Mouse (Mus musculus) hematopoietic stem cell, adult 5-6 weeks (primary cell): Measurements from ENCODE around the gene Gp1bb. TPM values are rescaled to one million over a fixed set of nuclear protein-coding genes. Genes with fewer than 3 reads are reported as not detected.

Experiments
- ATAC-seq, 2 experiments: fragments of 125-278 bp in 1 of 2; replicated peaks in 1 of 2; 2 replicates each; pipeline ENCODE4 v1.8.0; 2016 to 2017; ENCODE audit warnings: inconsistent platforms in 2 of 2, mild to moderate bottlenecking in 2 of 2, moderate number of reproducible peaks in 2 of 2, low read depth in 1 of 2, moderate TSS enrichment in 1 of 2; ENCODE audit not compliant: low FRiP score in 2 of 2, poor library complexity in 2 of 2, severe bottlenecking in 2 of 2, insufficient read depth in 1 of 2, low TSS enrichment in 1 of 2
- total RNA-seq: library from RNA; stranded (forward); fragments of 172-1452, 232-1000 nt; gene quantifications from 2 replicates; pipeline ENCODE4 v1.2.3, GENCODE M21; 2017

The Gp1bb gene
- total RNA-seq, 1 experiment from 2014 or later, result 2.9 TPM

GRCm38 (mm10) chr16:18631141-18631540 lies 8.9 kb upstream of the Gp1bb start:
- ATAC-seq, result no peak

- ATAC-seq, result no peak
Measured at GRCm38 (mm10) chr16:18630291-18630690, 8.1 kb upstream of the Gp1bb start.

DNA sequence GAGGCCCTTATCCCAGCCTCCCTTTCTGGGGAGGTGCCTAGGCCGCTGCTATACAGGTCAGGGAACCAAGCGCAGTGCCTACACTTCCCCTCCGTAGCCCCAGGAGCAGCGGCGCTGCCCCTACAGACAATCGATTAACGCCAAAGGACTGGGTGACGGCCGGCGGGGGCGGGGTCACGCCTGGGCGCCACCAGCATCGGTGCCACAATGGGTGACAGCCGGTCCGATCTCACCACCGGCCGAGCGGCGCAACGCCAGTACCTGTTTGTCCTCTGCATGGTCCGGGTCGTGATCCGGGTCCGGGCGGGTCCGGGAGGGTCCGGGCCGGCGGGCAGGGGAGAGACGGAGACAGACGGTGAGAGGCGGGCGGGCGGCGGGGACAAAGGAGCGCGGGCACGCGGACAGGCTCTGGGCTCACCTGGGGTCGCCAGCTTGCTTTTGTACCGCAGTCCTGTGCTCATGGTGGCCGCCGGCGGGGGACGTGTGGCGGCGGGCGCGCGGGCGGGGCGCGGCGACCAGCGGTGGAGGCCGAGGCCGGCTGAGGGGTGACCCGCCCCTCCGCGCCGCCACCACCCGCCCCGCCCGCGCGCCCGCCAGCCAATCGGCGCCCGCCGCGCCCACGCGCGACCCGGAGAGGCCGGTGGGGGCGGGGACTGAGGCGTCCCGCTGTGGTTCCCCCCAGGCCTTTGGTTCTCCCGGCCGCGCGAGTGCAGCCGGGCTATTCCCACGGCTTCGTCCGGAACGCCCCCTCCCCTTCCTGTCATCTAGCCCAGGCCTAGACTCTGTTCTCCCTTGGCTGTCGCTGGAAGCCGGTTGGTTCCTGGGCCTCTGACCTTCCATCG lies 7.4 kb upstream of the Gp1bb start, which contains the start of gene Sept5:
Gene Sept5, minus strand, starts transcription at position 565 of the 842 bp plus-strand sequence.
- ATAC-seq, result peak in 1 of 2 experiments; percentile 22; a peak in 1 of 4 replicates

GRCm38 (mm10) chr16:18628948-18629340 lies 6.7 kb upstream of the Gp1bb start:
- ATAC-seq, result no peak

- ATAC-seq, result no peak
Measured at GRCm38 (mm10) chr16:18628206-18628947, 6.2 kb upstream of the Gp1bb start.

DNA sequence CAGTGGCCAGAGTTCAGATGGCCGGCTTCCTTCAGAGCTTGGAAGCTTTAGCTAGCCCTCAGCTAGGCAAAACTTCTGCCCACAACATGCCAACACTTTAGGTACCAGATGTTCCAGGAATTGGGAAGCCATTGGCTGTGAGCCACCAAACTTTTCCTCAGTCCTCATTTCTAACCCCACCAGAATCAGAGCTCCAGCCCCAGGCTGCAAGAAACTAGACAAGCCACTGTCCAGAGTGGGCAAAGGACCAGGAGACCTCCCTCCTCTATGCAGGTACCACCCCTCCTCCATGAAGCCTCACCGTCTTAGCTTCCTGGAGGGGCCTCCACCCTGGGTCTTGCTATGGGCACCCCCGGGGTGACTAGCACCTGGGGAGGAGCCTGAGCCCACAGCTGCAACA lies 5.0 kb upstream of the Gp1bb start:
- ATAC-seq, result no peak

GRCm38 (mm10) chr16:18626376-18626878 lies 4.2 kb upstream of the Gp1bb start, which contains the start of gene Gm49601:
Gene Gm49601, minus strand, starts transcription at chr16:18626427.
- peak; percentile 63 to 72 for ATAC-seq

GRCm38 (mm10) chr16:18625791-18626311 lies 3.6 kb upstream of the Gp1bb start:
- ATAC-seq, result no peak

DNA sequence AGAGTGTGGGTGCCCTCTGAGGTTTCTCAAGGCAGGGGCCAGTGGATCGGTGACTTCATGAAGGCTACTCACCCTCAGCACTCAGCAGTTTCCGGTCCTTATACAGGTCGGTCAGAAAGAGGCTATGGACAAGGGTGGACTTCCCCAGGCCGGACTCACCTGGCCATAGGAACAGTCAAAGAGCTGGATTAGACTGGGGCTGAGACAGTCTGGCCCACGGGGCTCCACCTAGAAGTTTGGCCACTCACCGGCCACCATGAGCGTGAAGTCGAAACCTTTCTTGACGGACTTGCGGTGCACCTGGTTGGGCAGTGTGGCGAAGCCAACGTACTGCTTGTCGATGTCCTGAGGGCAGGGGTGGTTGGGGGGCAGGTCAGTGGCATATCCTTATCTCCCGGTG lies 2.9 kb upstream of the Gp1bb start:
- no peak for ATAC-seq

- ATAC-seq, result no peak
Measured at GRCm38 (mm10) chr16:18624641-18625040, 2.4 kb upstream of the Gp1bb start.

DNA sequence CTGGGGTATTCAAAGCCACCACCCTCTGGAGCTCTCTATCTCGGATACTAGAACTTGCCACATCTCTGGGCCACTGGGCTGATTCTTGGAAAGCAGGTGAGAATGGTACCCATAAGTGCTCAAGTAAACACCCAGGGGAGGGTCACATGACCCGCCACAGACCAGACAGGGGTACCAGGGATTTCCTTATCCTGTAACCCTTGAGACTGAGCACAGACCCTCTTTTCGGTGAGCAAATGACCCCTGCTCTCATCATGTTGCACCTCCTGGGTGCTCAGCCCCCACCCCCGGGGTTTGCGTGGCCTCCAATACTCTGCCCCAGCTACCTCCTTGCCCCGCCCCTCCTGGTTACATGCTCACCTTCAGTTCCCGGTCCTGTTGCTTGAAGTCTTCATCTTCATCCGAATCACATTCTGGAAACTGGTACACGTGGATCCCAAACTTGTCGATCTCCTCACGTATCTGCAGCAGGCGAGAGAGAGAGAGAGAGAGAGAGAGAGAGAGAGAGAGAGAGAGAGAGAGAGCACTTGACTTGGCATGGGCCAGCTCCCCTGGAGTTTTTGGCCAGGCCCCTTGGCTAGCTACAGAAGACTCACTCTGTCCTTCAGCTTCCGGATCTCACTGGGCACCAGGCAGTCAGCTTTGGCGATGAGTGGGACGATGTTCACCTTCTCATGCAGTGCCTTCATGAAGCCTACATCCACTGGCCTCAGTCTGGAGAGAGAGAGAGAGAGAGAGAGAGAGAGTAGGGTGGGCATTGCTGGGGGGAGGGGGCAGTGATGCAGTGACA lies 1.7 kb upstream of the Gp1bb start:
- no peak for ATAC-seq

- no peak for ATAC-seq
Measured at GRCm38 (mm10) chr16:18622916-18623750, 930 bp upstream of the Gp1bb start.

GRCm38 (mm10) chr16:18621362-18622001 lies 721 bp downstream of the Gp1bb start:
- no peak for ATAC-seq

GRCm38 (mm10) chr16:18620601-18621361 lies 1.4 kb downstream of the Gp1bb start:
- no peak for ATAC-seq

DNA sequence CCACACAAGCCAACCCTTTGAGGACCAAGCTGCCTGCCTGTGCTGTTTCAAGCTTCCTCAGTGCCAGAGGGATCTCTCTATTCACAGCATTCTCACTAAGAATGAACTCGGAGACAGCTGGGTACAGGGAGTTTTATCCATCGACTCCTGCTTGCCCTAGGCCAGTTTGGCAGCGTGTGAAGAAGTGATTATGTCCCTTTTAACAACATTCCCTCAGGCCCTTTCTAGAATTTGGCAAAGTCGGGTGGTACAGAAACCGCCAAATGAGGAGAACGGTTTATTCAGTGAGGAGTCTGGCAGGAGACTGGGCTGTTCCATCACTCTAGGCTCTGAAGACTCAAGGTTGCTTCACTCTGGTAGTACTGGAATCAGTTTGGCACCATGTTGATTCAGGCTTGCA lies 2.0 kb downstream of the Gp1bb start:
- ATAC-seq, result no peak
